Mouse (Mus musculus) heart, adult 11 months (tissue): Measurements from ENCODE around the gene Liph.

Experiments used
- DNase-seq: peaks from one replicate; pipeline ENCODE4 v3.0.0; 2022

Gene Liph

GRCm38 (mm10) chr16:21971446-21971845, 24.0 kb downstream of the Liph start:
- no peak for DNase-seq

GRCm38 (mm10) chr16:21970536-21970935, 24.9 kb downstream of the Liph start:
- no peak for DNase-seq

- no peak for DNase-seq
Observed at GRCm38 (mm10) chr16:21969874-21970273, 25.6 kb downstream of the Liph start.

GRCm38 (mm10) chr16:21965576-21965975, 29.9 kb downstream of the Liph start:
- no peak for DNase-seq

- peak; percentile 96 for DNase-seq
Observed at GRCm38 (mm10) chr16:21955591-21955990, 39.9 kb downstream of the Liph start.

GRCm38 (mm10) chr16:21946761-21947715, 48.4 kb downstream of the Liph start, which contains the start of gene Tmem41a:
Gene Tmem41a, minus strand, starts transcription at chr16:21947552.
- peak; percentile 99 for DNase-seq

- no peak for DNase-seq
Observed at GRCm38 (mm10) chr16:21928471-21928870, 67.0 kb downstream of the Liph start.

GRCm38 (mm10) chr16:21916681-21917080, 78.8 kb downstream of the Liph start:
- DNase-seq = no peak

GRCm38 (mm10) chr16:21913347-21913746, 82.1 kb downstream of the Liph start:
- DNase-seq = no peak

- DNase-seq = peak; percentile 55
Observed at GRCm38 (mm10) chr16:21908906-21909305, 86.6 kb downstream of the Liph start.

GRCm38 (mm10) chr16:21906902-21907301, 88.6 kb downstream of the Liph start:
- DNase-seq = peak; percentile 59

- peak; percentile 80 for DNase-seq
Observed at GRCm38 (mm10) chr16:21905996-21906395, 89.5 kb downstream of the Liph start.

- DNase-seq = peak; percentile 57
Observed at GRCm38 (mm10) chr16:21904636-21905035, 90.8 kb downstream of the Liph start.
